Mouse (Mus musculus): ENCODE results near the gene Adora2b.

GRCm38 (mm10) chr11:62298883-62299282 is 50.1 kb downstream of the Adora2b start:
- TF ChIP-seq CTCF (IDR thresholded peaks at IDR 0.05; ENCODE audit: low read depth) = no peak
- TF ChIP-seq EP300 (IDR thresholded peaks at IDR 0.05; ENCODE audit: low read depth) = no peak

Data from liver, embryonic 14.5 days (tissue).